Mouse (Mus musculus) adrenal gland (tissue): ENCODE results near the gene Gabarap.

Source experiments
- intact Hi-C: fragments of 180-260 bp; cut with DNase I; formaldehyde crosslinking; loops from one replicate; pipeline ENCODE4 v1.15.1; 2025

The Gabarap gene

GRCm38 (mm10) chr11:70019495-70020021 lies 28.6 kb downstream of the Gabarap start:
- intact Hi-C loops = no loop called here

- intact Hi-C loops = no loop called here
Measured at GRCm38 (mm10) chr11:70020022-70020631, 29.2 kb downstream of the Gabarap start.

- intact Hi-C loops = no loop called here
Measured at GRCm38 (mm10) chr11:70020731-70021263, 29.9 kb downstream of the Gabarap start.

DNA sequence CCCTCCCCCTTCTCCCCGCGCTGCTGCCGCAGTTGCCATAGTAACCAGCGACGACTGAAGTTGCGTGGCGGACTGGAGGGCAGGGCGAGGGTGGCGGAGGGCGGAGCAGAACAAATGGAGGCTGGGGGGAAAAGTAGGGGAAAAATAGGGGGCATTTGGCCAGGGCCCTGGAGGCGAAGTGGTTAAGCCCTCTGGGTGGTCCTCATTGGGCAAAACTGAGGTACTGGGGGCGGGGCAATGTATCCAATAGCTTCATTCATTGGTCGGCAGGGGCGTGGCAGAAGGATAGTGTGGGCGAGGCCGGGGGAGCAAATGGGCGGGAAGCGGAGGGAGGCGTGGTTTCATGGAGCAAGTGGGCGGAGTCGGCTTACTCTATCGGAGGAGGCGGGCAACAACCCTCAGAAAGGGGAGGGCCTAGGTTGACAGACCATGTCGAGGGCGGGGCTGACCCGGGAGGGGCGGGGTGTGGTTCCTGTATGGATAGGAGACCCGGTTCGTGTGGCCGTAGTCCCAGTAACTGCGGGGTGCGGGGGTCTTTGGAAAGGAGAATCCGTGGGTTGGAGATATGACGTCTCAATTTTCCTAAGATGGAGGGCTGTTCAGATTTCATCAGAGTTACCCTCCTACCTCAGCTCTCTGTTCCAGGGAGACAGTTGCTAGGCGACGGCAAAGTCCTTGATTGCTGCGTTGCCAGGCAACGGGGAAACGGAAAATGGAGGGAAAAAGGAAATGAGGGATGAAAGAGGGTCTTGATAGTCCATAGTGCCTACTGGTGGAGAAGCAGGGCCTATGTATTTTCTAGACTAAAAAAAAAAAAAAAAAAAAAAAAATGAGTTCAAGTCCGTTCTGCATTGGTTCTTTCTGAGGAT lies 30.6 kb downstream of the Gabarap start:
- intact Hi-C loops = no loop called here

DNA sequence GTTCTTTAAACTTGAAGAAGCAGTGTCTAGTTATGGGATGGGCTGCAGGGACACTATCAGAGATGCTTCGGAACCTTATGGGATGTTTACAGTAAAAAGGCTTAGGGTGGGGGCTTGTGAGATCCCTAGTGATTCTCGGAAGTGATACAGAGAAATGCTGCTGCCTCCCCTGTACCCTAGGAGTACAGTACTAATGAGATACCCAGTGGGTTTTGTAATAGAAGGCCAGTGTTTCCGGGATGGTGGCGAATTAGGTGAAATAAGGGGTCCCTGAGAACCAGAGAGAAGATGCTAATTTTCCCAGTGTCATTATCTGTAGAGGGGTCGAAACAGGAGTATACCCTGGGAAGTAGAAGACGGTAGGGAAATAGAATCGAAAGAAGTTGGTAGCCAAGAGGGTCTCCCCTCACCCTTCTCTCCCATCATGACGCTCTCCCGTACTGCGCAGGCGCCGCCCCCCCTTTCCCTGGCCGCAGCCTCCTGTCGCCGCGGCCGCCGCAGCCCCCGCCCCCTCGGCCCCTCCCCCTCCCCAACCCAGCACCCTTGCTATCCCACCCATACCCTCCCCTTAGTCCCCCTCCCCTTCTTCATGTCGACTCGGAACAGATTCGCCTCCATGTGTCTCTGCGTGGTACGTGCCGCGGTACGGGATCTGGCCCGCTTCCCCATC lies 32.7 kb downstream of the Gabarap start:
- intact Hi-C loops = no loop called here

DNA sequence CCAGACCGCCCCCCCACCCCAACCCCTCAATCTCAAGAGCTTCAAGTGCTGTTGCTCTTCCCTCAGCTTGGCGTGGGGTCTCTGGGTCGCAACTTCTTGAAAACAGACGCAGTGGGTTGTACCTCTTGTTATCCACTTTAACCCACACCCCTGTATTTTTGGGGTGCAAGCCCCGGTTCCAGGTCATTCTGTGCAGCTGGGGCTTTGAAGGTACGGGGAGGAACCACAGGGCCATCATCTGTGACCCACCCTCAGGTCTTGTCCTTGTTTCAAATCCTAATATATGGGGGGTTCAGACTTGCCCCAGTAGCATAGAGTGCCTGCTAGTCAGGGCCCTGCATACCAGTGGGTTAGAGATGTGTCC lies 33.2 kb downstream of the Gabarap start:
- intact Hi-C loops = no loop called here

DNA sequence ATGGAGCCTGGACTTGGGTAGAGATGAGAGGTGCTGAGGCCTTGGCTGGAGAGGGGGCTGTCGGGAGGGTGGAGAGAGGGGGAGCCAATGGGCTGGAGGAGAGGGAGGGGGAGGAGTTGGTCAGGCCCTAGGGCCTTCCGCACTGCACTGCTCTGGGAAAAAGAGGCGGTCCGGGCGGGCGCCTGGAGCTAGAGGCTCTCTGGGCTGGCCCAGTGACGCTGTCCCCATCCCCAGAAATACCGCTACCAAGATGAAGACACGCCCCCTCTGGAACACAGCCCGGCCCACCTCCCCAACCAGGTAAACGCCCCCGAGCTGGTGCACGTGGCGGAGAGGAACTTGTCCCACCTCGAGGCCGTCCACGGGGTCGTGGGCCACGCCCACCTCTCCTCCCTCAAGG lies 35.7 kb downstream of the Gabarap start:
- intact Hi-C loops = no loop called here

GRCm38 (mm10) chr11:70027397-70027796 lies 36.5 kb downstream of the Gabarap start:
- intact Hi-C loops = no loop called here

- intact Hi-C loops = no loop called here
Measured at GRCm38 (mm10) chr11:70028401-70029129, 37.6 kb downstream of the Gabarap start.

DNA sequence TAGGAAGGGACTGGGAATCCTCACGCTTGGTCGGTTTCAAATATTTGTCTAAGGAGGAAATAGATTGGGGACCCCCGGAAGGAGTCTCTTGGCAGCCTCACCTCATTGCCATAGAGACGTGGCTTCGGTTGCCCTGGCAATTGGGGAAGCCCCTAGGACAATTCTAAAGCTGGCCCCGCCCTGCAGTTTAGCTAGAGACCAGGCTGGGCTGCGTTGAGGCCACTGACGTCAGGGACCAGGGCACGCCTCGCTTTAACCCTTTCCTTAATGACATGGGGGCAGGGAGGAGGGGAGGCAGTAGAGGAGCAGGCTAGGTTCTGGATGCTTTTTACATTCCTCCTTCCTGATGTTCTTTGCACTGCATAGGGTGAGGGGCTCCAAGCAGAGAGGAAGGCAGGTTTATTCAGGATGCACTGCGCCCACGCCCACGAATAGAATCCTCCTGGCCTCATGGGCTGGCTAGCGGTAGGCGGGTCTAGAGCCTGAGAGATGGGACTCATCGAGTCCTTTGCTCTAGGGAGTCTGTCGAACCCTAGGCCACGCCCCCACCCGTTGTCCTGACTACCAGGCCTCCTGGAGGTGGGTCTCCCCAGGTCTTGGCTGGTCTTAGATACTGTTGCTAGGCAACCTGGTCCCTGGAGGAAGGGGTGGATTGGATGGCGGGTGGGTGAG lies 38.3 kb downstream of the Gabarap start:
- intact Hi-C loops = no loop called here

- intact Hi-C loops = no loop called here
Measured at GRCm38 (mm10) chr11:70029829-70030550, 39.0 kb downstream of the Gabarap start.

- intact Hi-C loops = no loop called here
Measured at GRCm38 (mm10) chr11:70030651-70031320, 39.8 kb downstream of the Gabarap start.

DNA sequence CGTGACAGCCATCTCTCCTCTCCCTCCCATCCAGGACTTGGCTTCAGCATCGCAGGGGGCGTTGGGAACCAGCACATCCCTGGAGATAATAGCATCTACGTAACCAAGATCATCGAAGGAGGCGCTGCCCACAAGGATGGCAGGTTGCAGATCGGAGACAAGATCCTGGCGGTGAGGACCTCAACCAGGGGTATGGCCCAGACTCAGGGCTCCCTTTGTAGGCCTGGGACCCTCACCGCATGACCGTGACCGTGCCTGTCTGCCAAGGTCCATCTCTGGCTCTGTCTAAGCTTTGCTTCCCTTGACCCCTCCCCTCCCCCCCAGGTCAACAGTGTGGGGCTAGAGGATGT lies 40.4 kb downstream of the Gabarap start:
- intact Hi-C loops = no loop called here

- intact Hi-C loops = no loop called here
Measured at GRCm38 (mm10) chr11:70038174-70038573, 47.2 kb downstream of the Gabarap start.

GRCm38 (mm10) chr11:70039631-70040030 lies 48.7 kb downstream of the Gabarap start:
- intact Hi-C loops = no loop called here

- intact Hi-C loops = no loop called here
Measured at GRCm38 (mm10) chr11:70040184-70040583, 49.2 kb downstream of the Gabarap start.

DNA sequence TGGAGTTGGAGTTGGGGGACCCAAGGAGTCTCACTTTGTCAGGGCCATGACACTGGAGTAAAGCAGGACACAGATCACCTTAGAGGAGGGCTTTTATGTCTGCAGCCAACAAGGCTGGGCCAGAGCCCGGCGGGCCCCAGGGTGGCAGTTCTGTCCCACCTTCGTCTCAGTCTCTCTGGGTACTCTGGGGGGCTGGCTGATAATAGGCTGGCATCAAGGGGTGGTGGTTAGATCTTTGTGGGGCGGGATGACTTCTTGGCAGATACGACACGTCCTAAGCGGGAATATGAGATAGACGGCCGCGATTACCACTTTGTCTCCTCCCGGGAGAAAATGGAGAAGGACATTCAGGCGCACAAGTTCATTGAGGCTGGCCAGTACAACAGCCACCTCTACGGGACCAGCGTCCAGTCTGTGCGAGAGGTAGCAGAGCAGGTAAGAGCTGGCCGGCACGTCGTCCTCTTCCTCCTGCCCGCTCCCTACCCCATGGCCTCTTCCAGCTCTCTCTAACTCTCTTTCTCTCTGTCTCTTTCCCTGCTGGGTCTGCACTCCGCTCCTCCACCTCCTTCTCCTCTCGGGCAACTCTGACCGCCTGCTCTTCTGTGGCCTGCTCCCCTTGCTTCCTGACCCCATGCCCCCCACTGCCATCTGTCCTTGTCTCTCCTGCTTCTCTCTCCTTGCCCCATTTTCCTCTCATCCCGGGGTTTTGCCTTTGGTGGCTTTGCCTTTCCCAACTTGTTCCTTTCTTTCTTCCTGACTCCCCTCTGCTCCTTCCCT lies 51.6 kb downstream of the Gabarap start:
- intact Hi-C loops = no loop called here

GRCm38 (mm10) chr11:70043665-70044064 lies 52.7 kb downstream of the Gabarap start:
- intact Hi-C loops = no loop called here
